Mouse (Mus musculus) CH12.LX (cell line): ENCODE measurements around the gene Cnih3. TPM values are rescaled to one million over a fixed set of nuclear protein-coding genes. Genes with fewer than 3 reads are reported as not detected.

Source experiments
- DNase-seq: peaks from one replicate; pipeline ENCODE4 v3.0.0-alpha.2; 2013; ENCODE audit errors: extremely low read depth
- H3K27ac ChIP-seq: 2 replicates; pipeline ENCODE4 v1.5.1; 2012; ENCODE audit warnings: low read depth, mild to moderate bottlenecking, control low read depth, moderate library complexity; ENCODE audit not compliant: insufficient read depth
- H3K27me3 ChIP-seq: replicated peaks from 2 replicates; pipeline ENCODE3; 2012; ENCODE audit warnings: inconsistent platforms
- H3K36me3 ChIP-seq, 2 experiments: replicated peaks in 1 of 2; 2 replicates each; pipeline versions ENCODE3 to v1.6.1; 2012; ENCODE audit warnings: inconsistent platforms in 1 of 2, low read length in 1 of 2, mild to moderate bottlenecking in 1 of 2, mixed read lengths in 1 of 2, moderate library complexity in 1 of 2; ENCODE audit not compliant: control insufficient read depth in 1 of 2, insufficient read depth in 1 of 2
- H3K4me1 ChIP-seq, 2 experiments: 2 replicates each; pipeline ENCODE4 v1.6.1; 2012; ENCODE audit warnings: inconsistent platforms in 1 of 2, moderate library complexity in 1 of 2; ENCODE audit not compliant: insufficient read depth in 2 of 2, control insufficient read depth in 1 of 2
- H3K4me2 ChIP-seq: 2 replicates; pipeline ENCODE4 v1.6.1; 2012; ENCODE audit warnings: low read depth, mild to moderate bottlenecking, control low read depth; ENCODE audit not compliant: poor library complexity, insufficient read depth, severe bottlenecking
- H3K4me3 ChIP-seq, 3 experiments: fragments of 150-350 bp in 1 of 3; sonication (generic) in 1 of 3; replicated peaks in 1 of 3; 2 replicates each; pipeline versions ENCODE3 to v1.5.1; 2011 to 2012; ENCODE audit warnings: low read depth in 2 of 3, low read length in 2 of 3, mild to moderate bottlenecking in 2 of 3, moderate library complexity in 2 of 3, control low read depth in 1 of 3, improper control_type of control experiment in 1 of 3, inconsistent platforms in 1 of 3, mixed read lengths in 1 of 3; ENCODE audit not compliant: poor library complexity in 1 of 3
- H3K79me2 ChIP-seq: replicated peaks from 2 replicates; pipeline ENCODE4 v1.6.1; 2012; ENCODE audit warnings: mild to moderate bottlenecking, moderate library complexity; ENCODE audit not compliant: control insufficient read depth, poor library complexity, insufficient read depth, severe bottlenecking; ENCODE audit errors: extremely low read depth
- H3K9ac ChIP-seq: 2 replicates; pipeline ENCODE4 v1.6.1; 2012; ENCODE audit warnings: low read depth, mild to moderate bottlenecking, control low read depth, moderate library complexity; ENCODE audit not compliant: insufficient read depth
- H3K9me3 ChIP-seq: replicated peaks from 2 replicates; pipeline ENCODE3; 2012; ENCODE audit warnings: low read length, inconsistent platforms, mixed read lengths
- BHLHE40 ChIP-seq: IDR thresholded peaks from 2 replicates; pipeline ENCODE4 v1.6.1; 2011; ENCODE audit warnings: mild to moderate bottlenecking, low read depth, low read length, improper control_type of control experiment
- CTCF ChIP-seq, 2 experiments: IDR thresholded peaks in 1 of 2; conservative IDR thresholded peaks in 1 of 2; 2 replicates each; pipeline ENCODE4 v1.5.1; 2011 to 2012; ENCODE audit warnings: low read depth in 2 of 2, low read length in 2 of 2, improper control_type of control experiment in 1 of 2, inconsistent platforms in 1 of 2, mild to moderate bottlenecking in 1 of 2, moderate library complexity in 1 of 2
- ELF1 ChIP-seq: IDR thresholded peaks from 2 replicates; pipeline ENCODE4 v1.6.1; 2014; ENCODE audit warnings: low read depth, mild to moderate bottlenecking, inconsistent platforms, low read length, improper control_type of control experiment
- EP300 ChIP-seq: IDR thresholded peaks from 2 replicates; pipeline ENCODE4 v1.6.1; 2011; ENCODE audit warnings: low read length, improper control_type of control experiment
- ETS1 ChIP-seq: conservative IDR thresholded peaks from 2 replicates; pipeline ENCODE4 v1.6.1; 2012; ENCODE audit warnings: low read depth, mild to moderate bottlenecking, inconsistent platforms, low read length, improper control_type of control experiment, moderate library complexity
- HCFC1 ChIP-seq: IDR thresholded peaks from 2 replicates; pipeline ENCODE4 v1.6.1; 2012; ENCODE audit warnings: low read depth, mild to moderate bottlenecking, inconsistent platforms, low read length, improper control_type of control experiment
- KAT2A ChIP-seq: IDR thresholded peaks from 2 replicates; pipeline ENCODE4 v1.6.1; 2012; ENCODE audit warnings: low read length, improper control_type of control experiment, inconsistent platforms; ENCODE audit not compliant: insufficient replicate concordance
- MAFK ChIP-seq: IDR thresholded peaks from 2 replicates; pipeline ENCODE4 v1.6.1; 2011; ENCODE audit warnings: low read length, improper control_type of control experiment; ENCODE audit not compliant: insufficient replicate concordance
- MAZ ChIP-seq: IDR thresholded peaks from 2 replicates; pipeline ENCODE4 v1.6.1; 2012; ENCODE audit warnings: low read depth, mild to moderate bottlenecking, inconsistent platforms, low read length, improper control_type of control experiment, moderate library complexity
- MXI1 ChIP-seq: IDR thresholded peaks from 2 replicates; pipeline ENCODE4 v1.6.1; 2011; ENCODE audit warnings: mild to moderate bottlenecking, low read depth, low read length, improper control_type of control experiment
- MYC ChIP-seq: IDR thresholded peaks from 2 replicates; pipeline ENCODE4 v1.6.1; 2011; ENCODE audit warnings: low read depth, mild to moderate bottlenecking, improper control_type of control experiment, low read length
- NELFE ChIP-seq: IDR thresholded peaks from 2 replicates; pipeline ENCODE4 v1.6.1; 2011; ENCODE audit warnings: low read depth, low read length, improper control_type of control experiment
- NRF1 ChIP-seq: IDR thresholded peaks from 2 replicates; pipeline ENCODE4 v1.6.1; 2014; ENCODE audit warnings: low read depth, mild to moderate bottlenecking, inconsistent platforms, low read length, improper control_type of control experiment, moderate library complexity
- POLR2A ChIP-seq: IDR thresholded peaks from 2 replicates; pipeline ENCODE4 v1.6.1; 2011; ENCODE audit warnings: low read depth, mild to moderate bottlenecking, improper control_type of control experiment, low read length
- RAD21 ChIP-seq: IDR thresholded peaks from 2 replicates; pipeline ENCODE4 v1.6.1; 2011; ENCODE audit warnings: low read depth, mild to moderate bottlenecking, low read length, improper control_type of control experiment, moderate library complexity
- SIN3A ChIP-seq: IDR thresholded peaks from 2 replicates; pipeline ENCODE4 v1.6.1; 2012; ENCODE audit warnings: low read length, improper control_type of control experiment, inconsistent platforms
- USF2 ChIP-seq: conservative IDR thresholded peaks from 2 replicates; pipeline ENCODE4 v1.6.1; 2011; ENCODE audit warnings: low read depth, low read length, improper control_type of control experiment
- ZC3H11A ChIP-seq: IDR thresholded peaks from 2 replicates; pipeline ENCODE4 v1.6.1; 2012; ENCODE audit warnings: low read depth, mild to moderate bottlenecking, inconsistent platforms, low read length, improper control_type of control experiment
- ZMIZ1 ChIP-seq: IDR thresholded peaks from 2 replicates; pipeline ENCODE4 v1.6.1; 2012; ENCODE audit warnings: low read depth, mild to moderate bottlenecking, inconsistent platforms, low read length, improper control_type of control experiment
- ZNF384 ChIP-seq: IDR thresholded peaks from 2 replicates; pipeline ENCODE4 v1.6.1; 2012; ENCODE audit warnings: low read depth, low read length, improper control_type of control experiment, inconsistent platforms
- dilution Hi-C: fragments of 300-500 bp; cut with MboI; formaldehyde crosslinking; loops from 2 replicates; pipeline ENCODE4 v1.14.3; 2020; ENCODE audit warnings: low sequenced_read_pairs; ENCODE audit not compliant: extremely low pct_unique_long_range_greater_than_20kb, extremely low pct_ligation_motif_present
- in situ Hi-C: fragments of 300-500 bp; cut with MboI; formaldehyde crosslinking; loops from 3 replicates; pipeline ENCODE4 v1.14.3; 2019; ENCODE audit warnings: low sequenced_read_pairs, low pct_ligation_motif_present, low pct_unique_long_range_greater_than_20kb, mixed read lengths
- polyA plus RNA-seq: library from polyadenylated mRNA; unstranded; fragments of >175 nt; gene quantifications from 2 replicates; pipeline ENCODE4 v1.2.1, GENCODE M21; 2012; ENCODE audit warnings: low read depth; ENCODE audit not compliant: insufficient read length
- total RNA-seq, 2 experiments: library from RNA; depleted of rRNA; stranded (reverse); fragments of 300-350 nt in 1 of 2; fragments of >200 nt in 1 of 2; gene quantifications; 2 replicates each; pipeline ENCODE4 v1.2.3; 2012 to 2014

Gene Cnih3
- total and polyA plus RNA-seq, 3 experiments: not detected

- dilution Hi-C loops: no loop called here
These were observed 38.1 kb upstream of the Cnih3 start for GRCm38 (mm10) chr1:181314301-181314700.

GRCm38 (mm10) chr1:181315350-181315749 lies 37.1 kb upstream of the Cnih3 start:
- no peaks in the 10 kb centered on the region for H3K79me2 ChIP-seq
- no peak overlapping the region for H3K9ac ChIP-seq
- H3K4me3 ChIP-seq: no peak overlapping the region
- no peak overlapping the region for H3K4me2 ChIP-seq
- peaks cover 8 to 25% of the 10 kb centered on the region in 2 experiments for H3K4me1 ChIP-seq
- H3K9me3 ChIP-seq: peaks cover 5% of the 10 kb centered on the region
- H3K27ac ChIP-seq: no peak overlapping the region
- DNase-seq: no peak
- TF ChIP-seq ZNF384: no peak
- no peak for TF ChIP-seq USF2
- no peak for TF ChIP-seq ZMIZ1
- no peaks in the 10 kb centered on the region for H3K27me3 ChIP-seq
- dilution Hi-C loops: no loop called here
- in situ Hi-C loops: no loop called here
- H3K36me3 ChIP-seq: no peaks in the 10 kb centered on the region

More at GRCm38 (mm10) chr1:181314301-181314700, 38.1 kb upstream of the Cnih3 start:
- no peak overlapping the region for H3K9ac ChIP-seq
- H3K4me2 ChIP-seq: no peak overlapping the region
- H3K79me2 ChIP-seq: no peaks in the 10 kb centered on the region
- H3K27ac ChIP-seq: no peak overlapping the region
- no peak overlapping the region for H3K4me3 ChIP-seq
- H3K4me1 ChIP-seq: peaks cover 5 to 17% of the 10 kb centered on the region in 2 experiments
- no peak for TF ChIP-seq NELFE
- no peak for TF ChIP-seq KAT2A
- TF ChIP-seq NRF1: no peak
- TF ChIP-seq POLR2A: no peak
- TF ChIP-seq BHLHE40: no peak
- TF ChIP-seq MAFK: no peak
- no peak for TF ChIP-seq ZC3H11A
- no peak for TF ChIP-seq RAD21
- TF ChIP-seq ELF1: no peak
- TF ChIP-seq ZMIZ1: no peak
- no peak for TF ChIP-seq USF2
- no peak for TF ChIP-seq MXI1
- TF ChIP-seq MYC: no peak
- no peak for TF ChIP-seq SIN3A
- no peak for TF ChIP-seq EP300
- TF ChIP-seq MAZ: no peak
- TF ChIP-seq CTCF (conservative IDR thresholded peaks at IDR 0.05 in 1 of 2, IDR thresholded peaks at IDR 0.05 in 1 of 2; ENCODE audit: low read depth in 2 of 2, low read length in 2 of 2): no peak
- no peak for TF ChIP-seq ETS1
- no peak for TF ChIP-seq HCFC1
- H3K9me3 ChIP-seq: peaks cover 5% of the 10 kb centered on the region
- in situ Hi-C loops: no loop called here
- H3K36me3 ChIP-seq: no peaks in the 10 kb centered on the region
- no peak for DNase-seq
- H3K27me3 ChIP-seq: no peaks in the 10 kb centered on the region
